Mouse (Mus musculus): ENCODE results near the gene 1700067P10Rik.

GRCm38 (mm10) chr17:48093286-48093817 lies 4.2 kb downstream of the 1700067P10Rik start:
- TF ChIP-seq CTCF (IDR thresholded peaks at IDR 0.05; ENCODE audit: borderline replicate concordance, insufficient read depth, low read depth, low read length): no peak
- TF ChIP-seq POLR2A (IDR thresholded peaks at IDR 0.05; ENCODE audit: borderline replicate concordance, insufficient read depth, low read length): no peak

Data from cerebellum, adult 2 months (tissue).